8 mouse cellular contexts compared by ENCODE assay signal in the genomic region with DNA sequence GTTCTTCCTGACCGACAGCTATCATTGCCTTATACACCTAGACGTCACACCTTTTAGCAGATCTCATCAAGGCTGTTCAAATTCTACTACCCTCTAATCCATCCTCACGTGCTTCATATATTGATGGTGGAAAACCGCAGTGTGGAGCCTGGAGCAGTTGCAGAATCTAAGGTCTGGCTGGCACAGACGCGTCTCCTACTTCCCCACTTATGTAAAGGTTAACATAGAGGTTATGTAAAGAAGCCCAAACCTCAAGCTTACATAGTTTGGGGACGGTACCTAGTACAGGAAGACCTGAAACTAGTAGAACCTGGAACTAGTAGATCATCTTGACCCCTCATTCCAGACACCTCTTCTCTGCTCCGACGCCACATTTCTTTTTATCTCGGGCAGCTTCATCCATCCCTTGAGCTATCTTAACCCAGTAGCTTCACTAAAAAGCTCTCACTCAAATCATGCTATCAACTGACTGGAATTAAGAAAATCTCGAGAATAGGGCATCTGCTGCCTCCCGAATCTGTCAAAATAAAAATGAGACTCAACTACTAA. TPM values are rescaled to one million over a fixed set of nuclear protein-coding genes. Genes with fewer than 3 reads are reported as not detected.
DNase-seq lines count a peak whose midpoint lies in the region; ATAC-seq lines count a peak whose summit lies in the region.

No protein-coding gene starts in this region.

- peak; percentile 60 for ATAC-seq in kidney, embryonic 15.5 days (replicated peaks; ENCODE audit: low FRiP score)
- peak; percentile 15 for ATAC-seq in forebrain, embryonic 16.5 days
- ATAC-seq in liver, embryonic 15.5 days (ENCODE audit: insufficient read depth) = peak; percentile 30

- peak overlapping the region; percentile 84 for H3K4me3 ChIP-seq in kidney, embryonic 15.5 days (replicated peaks)
- peak overlapping the region; percentile 72 for H3K4me3 ChIP-seq in forebrain, embryonic 16.5 days (replicated peaks; ENCODE audit: low read length)
- H3K4me3 ChIP-seq in liver, embryonic 15.5 days (replicated peaks) = peak overlapping the region; percentile 79

- peak overlapping the region; percentile 67 for H3K9ac ChIP-seq in kidney, embryonic 15.5 days
- H3K9ac ChIP-seq in forebrain, embryonic 16.5 days (replicated peaks; ENCODE audit: low read depth, low read length) = peak overlapping the region; percentile 82
- peak overlapping the region; percentile 72 for H3K9ac ChIP-seq in liver, embryonic 15.5 days

- H3K4me2 ChIP-seq in kidney, embryonic 15.5 days = peak overlapping the region; percentile 83
- peak overlapping the region; percentile 83 for H3K4me2 ChIP-seq in forebrain, embryonic 16.5 days (ENCODE audit: low read length)
- H3K4me2 ChIP-seq in liver, embryonic 15.5 days = peak overlapping the region; percentile 79

- H3K27me3 ChIP-seq in kidney, embryonic 15.5 days = no peaks in the 10 kb centered on the region
- no peaks in the 10 kb centered on the region for H3K27me3 ChIP-seq in forebrain, embryonic 16.5 days (replicated peaks; ENCODE audit: control insufficient read depth, insufficient read depth, low read length)
- no peaks in the 10 kb centered on the region for H3K27me3 ChIP-seq in liver, embryonic 15.5 days

- no peak for DNase-seq in kidney, adult 11 months
- peak; percentile 13 for DNase-seq in MEL-GATA-1-ER (ENCODE audit: extremely low read depth, low read depth)
- DNase-seq in urinary bladder, postnatal 10 days (ENCODE audit: low spot score) = no peak
- DNase-seq in ovary, postnatal 14 days (ENCODE audit: low spot score) = no peak
- no peak for DNase-seq in urinary bladder, adult 2 months (ENCODE audit: low spot score)

- H3K36me3 ChIP-seq in kidney, embryonic 15.5 days = peaks cover 11% of the 10 kb centered on the region
- H3K36me3 ChIP-seq in forebrain, embryonic 16.5 days (ENCODE audit: control insufficient read depth, insufficient read depth) = peaks cover 3% of the 10 kb centered on the region; the same call in 1 of the 2 replicates
- H3K36me3 ChIP-seq in liver, embryonic 15.5 days (replicated peaks) = 0 out of 2 replicates have a peak, but pooled peaks cover under 1% of the 10 kb centered on the region

- H3K27ac ChIP-seq in kidney, embryonic 15.5 days = peak overlapping the region; percentile 96
- peak overlapping the region; percentile 99 for H3K27ac ChIP-seq in forebrain, embryonic 16.5 days (ENCODE audit: low read length)
- H3K27ac ChIP-seq in liver, embryonic 15.5 days (replicated peaks) = peak overlapping the region; percentile 76

- peaks cover 13% of the 10 kb centered on the region; the same call in 1 of the 2 replicates for H3K4me1 ChIP-seq in kidney, embryonic 15.5 days
- H3K4me1 ChIP-seq in forebrain, embryonic 16.5 days (replicated peaks; ENCODE audit: control insufficient read depth, insufficient read depth, low read length) = peaks cover 13% of the 10 kb centered on the region
- peaks cover 22% of the 10 kb centered on the region for H3K4me1 ChIP-seq in liver, embryonic 15.5 days (replicated peaks)

- no peaks in the 10 kb centered on the region for H3K9me3 ChIP-seq in kidney, embryonic 15.5 days (replicated peaks)
- H3K9me3 ChIP-seq in forebrain, embryonic 16.5 days (ENCODE audit: control insufficient read depth, low read length) = no peaks in the 10 kb centered on the region
- H3K9me3 ChIP-seq in liver, embryonic 15.5 days (replicated peaks) = no peaks in the 10 kb centered on the region

- WGBS in kidney, embryonic 15.5 days = 7% methylated on average over 12 of the region's 12 CpGs
- 12% methylated on average over 12 of the region's 12 CpGs for WGBS in forebrain, embryonic 16.5 days
- WGBS in liver, embryonic 15.5 days (ENCODE audit: insufficient replicate concordance) = 7% methylated on average over 12 of the region's 12 CpGs

RNA-seq across cellular contexts. Expression of a gene that starts 0.5 kb away (rescaled TPM):
- polyA plus RNA-seq in kidney, embryonic 15.5 days (2015; fragmentation: Nextera tagmentation; extraction: Ambion mirVana) = 38.6 and 39.6 TPM in 2 replicates
- polyA plus RNA-seq in forebrain, embryonic 16.5 days (2015; fragmentation: Nextera tagmentation; extraction: Ambion mirVana) = 54.7 and 56.8 TPM in 2 replicates
- 10.9 and 11.1 TPM in 2 replicates for polyA plus RNA-seq in liver, embryonic 15.5 days (2015; fragmentation: Nextera tagmentation; extraction: Ambion mirVana)
- 18.4 and 21.1 TPM in 2 replicates for polyA plus RNA-seq in urinary bladder, adult 2 months (2012; rRNA removed)

RNA-seq across cellular contexts. Expression of a gene that starts 40.9 kb away (rescaled TPM):
- 2.2 and 2.8 TPM in 2 replicates for polyA plus RNA-seq in kidney, embryonic 15.5 days (2015; fragmentation: Nextera tagmentation; extraction: Ambion mirVana)
- polyA plus RNA-seq in forebrain, embryonic 16.5 days (2015; fragmentation: Nextera tagmentation; extraction: Ambion mirVana) = 15.5 and 19.1 TPM in 2 replicates
- 0.03 and 0.12 TPM in 2 replicates for polyA plus RNA-seq in liver, embryonic 15.5 days (2015; fragmentation: Nextera tagmentation; extraction: Ambion mirVana)
- 1.0 and 1.4 TPM in 2 replicates for polyA plus RNA-seq in urinary bladder, adult 2 months (2012; rRNA removed)
